Mouse (Mus musculus) right cerebral cortex, postnatal 4 days (tissue): ENCODE measurements around the gene Gm10721.
A peak's percentile ranks its signal among the peaks of the same experiment; 100 is the strongest.
"Not testable (repeated sequence)": the region's sequence is repeated elsewhere in the genome, so short reads cannot be mapped to it uniquely, and the experiment has no call there.

Experiments
- DNase-seq: peaks from one replicate; pipeline ENCODE4 v3.0.0-alpha.2; 2022

The Gm10721 gene

DNA sequence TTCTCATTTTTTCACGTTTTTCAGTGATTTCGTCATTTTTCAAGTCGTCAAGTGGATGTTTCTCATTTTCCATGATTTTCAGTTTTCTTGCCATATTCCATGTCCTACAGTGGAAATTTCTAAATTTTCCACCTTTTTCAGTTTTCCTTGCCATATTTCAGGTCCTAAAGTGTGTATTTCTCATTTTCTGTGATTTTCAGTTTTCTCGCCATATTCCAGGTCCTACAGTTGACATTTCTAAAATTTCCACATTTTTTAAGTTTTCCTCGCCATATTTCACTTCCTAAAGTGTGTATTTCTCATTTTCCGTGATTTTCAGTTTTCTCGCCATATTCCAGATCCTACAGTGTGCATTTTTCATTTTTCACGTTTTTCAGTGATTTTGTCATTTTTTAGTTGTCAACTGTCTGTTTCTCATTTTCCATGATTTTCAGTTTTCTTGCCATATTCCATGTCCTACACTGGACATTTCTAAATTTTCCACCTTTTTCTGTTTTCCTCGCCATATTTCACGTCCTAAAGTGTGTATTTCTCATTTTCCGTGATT is at the start of gene Gm10721:
Gene Gm10721 (plus strand): TSS at position 408 of the 547 bp plus-strand sequence.
- DNase-seq: not testable (repeated sequence)

DNA sequence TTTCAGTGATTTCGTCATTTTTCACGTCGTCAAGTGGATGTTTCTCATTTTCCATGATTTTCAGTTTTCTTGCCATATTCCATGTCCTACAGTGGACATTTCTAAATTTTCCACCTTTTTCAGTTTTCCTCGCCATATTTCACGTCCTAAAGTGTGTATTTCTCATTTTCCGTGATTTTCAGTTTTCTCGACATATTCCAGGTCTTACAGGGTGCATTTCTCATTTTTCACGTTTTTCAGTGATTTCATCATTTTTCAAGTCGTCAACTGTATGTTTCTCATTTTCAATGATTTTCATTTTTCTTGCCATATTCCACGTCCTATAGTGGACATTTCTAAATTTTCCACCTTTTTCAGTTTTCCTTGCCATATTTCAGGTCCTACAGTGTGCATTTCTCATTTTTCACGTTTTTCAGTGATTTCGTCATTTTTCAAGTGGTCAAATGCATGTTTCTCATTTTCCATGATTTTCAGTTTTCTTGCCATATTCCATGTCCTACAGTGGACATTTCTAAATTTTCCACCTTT is 12.4 kb upstream of the Gm10721 start, which contains the start of gene Gm10722:
Gene Gm10722 (plus strand): TSS at position 478 of the 528 bp plus-strand sequence.
- DNase-seq: not testable (repeated sequence)

DNA sequence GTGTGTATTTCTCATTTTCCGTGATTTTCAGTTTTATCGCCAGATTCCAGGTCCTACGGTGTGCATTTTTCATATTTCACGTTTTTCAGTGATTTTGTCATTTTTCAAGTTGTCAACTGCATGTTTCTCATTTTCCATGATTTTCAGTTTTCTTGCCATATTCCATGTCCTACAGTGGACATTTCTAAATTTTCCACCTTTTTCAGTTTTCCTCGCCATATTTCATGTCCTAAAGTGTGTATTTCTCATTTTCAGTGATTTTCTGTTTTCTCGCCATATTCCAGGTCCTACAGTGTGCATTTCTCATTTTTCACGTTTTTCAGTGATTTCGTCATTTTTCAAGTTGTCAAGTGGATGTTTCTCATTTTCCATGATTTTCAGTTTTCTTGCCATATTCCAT is 11.9 kb upstream of the Gm10721 start:
- not testable (repeated sequence) for DNase-seq

DNA sequence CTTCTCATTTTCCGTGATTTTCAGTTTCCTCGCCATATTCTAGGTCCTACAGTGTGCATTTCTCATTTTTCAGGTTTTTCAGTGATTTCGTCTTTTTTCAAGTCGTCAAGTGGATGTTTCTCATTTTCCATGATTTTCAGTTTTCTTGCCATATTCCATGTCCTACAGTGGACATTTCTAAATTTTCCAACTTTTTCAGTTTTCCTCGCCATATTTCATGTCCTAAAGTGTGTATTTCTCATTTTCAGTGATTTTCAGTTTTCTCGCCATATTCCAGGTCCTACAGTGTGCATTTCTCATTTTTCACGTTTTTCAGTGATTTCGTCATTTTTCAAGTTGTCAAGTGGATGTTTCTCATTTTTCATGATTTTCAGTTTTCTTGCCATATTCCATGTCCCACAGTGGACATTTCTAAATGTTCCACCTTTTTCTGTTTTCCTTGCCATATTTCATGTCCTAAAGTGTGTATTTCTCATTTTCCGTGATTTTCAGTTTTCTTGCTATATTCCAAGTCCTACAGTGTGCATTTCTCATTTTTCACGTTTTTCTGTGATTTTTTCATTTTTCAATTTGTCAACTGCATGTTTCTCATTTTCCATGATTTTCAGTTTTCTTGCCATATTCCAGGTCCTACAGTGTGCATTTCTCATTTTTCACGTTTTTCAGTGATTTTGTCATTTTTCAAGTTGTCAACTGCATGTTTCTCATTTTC is 10.8 kb upstream of the Gm10721 start:
- DNase-seq: peak; percentile 15

DNA sequence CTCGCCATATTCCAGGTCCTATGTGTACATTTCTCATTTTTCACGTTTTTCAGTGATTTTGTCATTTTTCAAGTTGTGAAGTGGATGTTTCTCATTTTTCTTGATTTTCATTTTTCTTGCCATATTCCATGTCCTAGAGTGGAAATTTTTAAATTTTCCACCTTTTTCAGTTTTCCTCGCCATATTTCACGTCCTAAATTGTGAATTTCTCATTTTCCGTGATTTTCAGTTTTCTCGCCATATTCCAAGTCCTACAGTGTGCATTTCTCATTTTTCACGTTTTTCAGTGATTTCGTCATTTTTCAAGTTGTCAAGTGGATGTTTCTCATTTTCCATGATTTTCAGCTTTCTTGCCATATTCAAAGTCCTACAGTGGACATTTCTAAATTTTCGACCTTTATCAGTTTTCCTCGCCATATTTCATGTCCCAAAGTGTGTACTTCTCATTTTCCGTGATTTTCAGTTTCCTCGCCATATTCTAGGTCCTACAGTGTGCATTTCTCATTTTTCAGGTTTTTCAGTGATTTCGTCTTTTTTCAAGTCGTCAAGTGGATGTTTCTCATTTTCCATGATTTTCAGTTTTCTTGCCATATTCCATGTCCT is 10.0 kb upstream of the Gm10721 start, which contains the start of gene Gm11168:
Gene Gm11168 (plus strand): TSS at position 553 of the 603 bp plus-strand sequence.
- not testable (repeated sequence) for DNase-seq

DNA sequence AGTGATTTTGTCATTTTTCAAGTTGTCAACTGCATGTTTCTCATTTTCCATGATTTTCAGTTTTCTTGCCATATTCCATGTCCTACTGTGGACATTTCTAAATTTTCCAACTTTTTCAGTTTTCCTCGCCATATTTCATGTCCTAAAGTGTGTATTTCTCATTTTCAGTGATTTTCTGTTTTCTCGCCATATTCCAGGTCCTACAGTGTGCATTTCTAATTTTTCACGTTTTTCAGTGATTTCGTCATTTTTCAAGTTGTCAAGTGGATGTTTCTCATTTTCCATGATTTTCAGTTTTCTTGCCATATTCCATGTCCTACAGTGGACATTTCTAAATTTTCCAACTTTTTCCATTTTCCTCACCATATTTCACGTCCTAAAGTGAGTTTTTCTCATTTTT is 6.8 kb upstream of the Gm10721 start:
- DNase-seq: not testable (repeated sequence)

DNA sequence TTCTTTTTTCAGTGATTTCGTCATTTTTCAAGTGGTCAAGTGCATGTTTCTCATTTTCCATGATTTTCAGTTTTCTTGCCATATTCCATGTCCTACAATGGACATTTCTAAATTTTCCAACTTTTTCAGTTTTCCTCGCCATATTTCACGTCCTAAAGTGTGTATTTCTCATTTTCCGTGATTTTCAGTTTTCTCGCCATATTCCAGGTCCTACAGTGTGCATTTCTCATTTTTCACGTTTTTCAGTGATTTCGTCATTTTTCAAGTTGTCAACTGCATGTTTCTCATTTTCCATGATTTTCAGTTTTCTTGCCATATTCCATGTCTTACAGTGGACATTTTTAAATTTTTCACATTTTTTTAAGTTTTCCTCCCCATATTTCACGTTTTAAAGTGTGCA is 6.3 kb upstream of the Gm10721 start:
- not testable (repeated sequence) for DNase-seq

DNA sequence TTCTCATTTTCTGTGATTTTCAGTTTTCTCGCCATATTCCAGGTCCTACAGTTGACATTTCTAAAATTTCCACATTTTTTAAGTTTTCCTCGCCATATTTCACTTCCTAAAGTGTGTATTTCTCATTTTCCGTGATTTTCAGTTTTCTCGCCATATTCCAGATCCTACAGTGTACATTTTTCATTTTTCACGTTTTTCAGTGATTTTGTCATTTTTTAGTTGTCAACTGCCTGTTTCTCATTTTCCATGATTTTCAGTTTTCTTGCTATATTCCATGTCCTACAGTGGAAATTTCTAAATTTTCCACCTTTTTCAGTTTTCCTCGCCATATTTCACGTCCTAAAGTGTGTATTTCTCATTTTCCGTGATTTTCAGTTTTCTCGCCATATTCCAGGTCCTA is 5.7 kb upstream of the Gm10721 start:
- DNase-seq: not testable (repeated sequence)

DNA sequence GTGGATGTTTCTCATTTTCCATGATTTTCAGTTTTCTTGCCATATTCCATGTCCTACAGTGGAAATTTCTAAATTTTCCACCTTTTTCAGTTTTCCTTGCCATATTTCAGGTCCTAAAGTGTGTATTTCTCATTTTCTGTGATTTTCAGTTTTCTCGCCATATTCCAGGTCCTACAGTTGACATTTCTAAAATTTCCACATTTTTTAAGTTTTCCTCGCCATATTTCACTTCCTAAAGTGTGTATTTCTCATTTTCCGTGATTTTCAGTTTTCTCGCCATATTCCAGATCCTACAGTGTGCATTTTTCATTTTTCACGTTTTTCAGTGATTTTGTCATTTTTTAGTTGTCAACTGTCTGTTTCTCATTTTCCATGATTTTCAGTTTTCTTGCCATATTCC is 3.6 kb upstream of the Gm10721 start:
- DNase-seq: not testable (repeated sequence)

DNA sequence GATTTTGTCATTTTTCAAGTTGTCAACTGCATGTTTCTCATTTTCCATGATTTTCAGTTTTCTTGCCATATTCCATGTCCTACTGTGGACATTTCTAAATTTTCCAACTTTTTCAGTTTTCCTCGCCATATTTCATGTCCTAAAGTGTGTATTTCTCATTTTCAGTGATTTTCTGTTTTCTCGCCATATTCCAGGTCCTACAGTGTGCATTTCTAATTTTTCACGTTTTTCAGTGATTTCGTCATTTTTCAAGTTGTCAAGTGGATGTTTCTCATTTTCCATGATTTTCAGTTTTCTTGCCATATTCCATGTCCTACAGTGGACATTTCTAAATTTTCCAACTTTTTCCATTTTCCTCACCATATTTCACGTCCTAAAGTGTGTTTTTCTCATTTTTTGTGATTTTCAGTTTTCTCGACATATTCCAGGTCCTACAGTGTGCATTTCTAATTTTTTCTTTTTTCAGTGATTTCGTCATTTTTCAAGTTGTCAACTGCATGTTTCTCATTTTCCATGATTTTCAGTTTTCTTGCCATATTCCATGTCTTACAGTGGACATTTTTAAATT is 802 bp upstream of the Gm10721 start:
- DNase-seq: not testable (repeated sequence)

DNA sequence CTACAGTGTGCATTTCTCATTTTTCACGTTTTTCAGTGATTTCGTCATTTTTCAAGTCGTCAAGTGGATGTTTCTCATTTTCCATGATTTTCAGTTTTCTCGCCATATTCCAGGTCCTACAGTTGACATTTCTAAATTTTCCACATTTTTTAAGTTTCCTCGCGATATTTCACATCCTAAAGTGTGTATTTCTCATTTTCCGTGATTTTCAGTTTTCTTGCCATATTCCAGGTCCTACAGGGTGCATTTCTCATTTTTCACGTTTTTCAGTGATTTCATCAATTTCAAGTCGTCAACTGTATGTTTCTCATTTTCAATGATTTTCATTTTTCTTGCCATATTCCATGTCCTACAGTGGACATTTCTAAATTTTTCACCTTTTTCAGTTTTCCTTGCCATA is 2.4 kb downstream of the Gm10721 start, which contains the start of gene Gm10720:
Gene Gm10720 (plus strand): TSS at position 301 of the 400 bp plus-strand sequence.
- not testable (repeated sequence) for DNase-seq

DNA sequence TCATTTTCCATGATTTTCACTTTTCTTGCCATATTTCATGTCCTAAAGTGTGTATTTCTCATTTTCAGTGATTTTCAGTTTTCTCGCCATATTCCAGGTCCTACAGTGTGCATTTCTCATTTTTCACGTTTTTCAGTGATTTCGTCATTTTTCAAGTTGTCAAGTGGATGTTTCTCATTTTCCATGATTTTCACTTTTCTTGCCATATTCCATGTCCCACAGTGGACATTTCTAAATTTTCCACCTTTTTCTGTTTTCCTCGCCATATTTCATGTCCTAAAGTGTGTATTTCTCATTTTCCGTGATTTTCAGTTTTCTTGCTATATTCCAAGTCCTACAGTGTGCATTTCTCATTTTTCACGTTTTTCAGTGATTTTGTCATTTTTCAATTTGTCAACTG is 3.0 kb downstream of the Gm10721 start:
- not testable (repeated sequence) for DNase-seq

DNA sequence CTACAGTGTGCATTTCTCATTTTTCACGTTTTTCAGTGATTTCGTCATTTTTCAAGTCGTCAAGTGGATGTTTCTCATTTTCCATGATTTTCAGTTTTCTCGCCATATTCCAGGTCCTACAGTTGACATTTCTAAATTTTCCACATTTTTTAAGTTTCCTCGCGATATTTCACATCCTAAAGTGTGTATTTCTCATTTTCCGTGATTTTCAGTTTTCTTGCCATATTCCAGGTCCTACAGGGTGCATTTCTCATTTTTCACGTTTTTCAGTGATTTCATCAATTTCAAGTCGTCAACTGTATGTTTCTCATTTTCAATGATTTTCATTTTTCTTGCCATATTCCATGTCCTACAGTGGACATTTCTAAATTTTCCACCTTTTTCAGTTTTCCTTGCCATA is 4.2 kb downstream of the Gm10721 start, which contains the start of gene Gm10719:
Gene Gm10719 (plus strand): TSS at position 301 of the 400 bp plus-strand sequence.
- not testable (repeated sequence) for DNase-seq

DNA sequence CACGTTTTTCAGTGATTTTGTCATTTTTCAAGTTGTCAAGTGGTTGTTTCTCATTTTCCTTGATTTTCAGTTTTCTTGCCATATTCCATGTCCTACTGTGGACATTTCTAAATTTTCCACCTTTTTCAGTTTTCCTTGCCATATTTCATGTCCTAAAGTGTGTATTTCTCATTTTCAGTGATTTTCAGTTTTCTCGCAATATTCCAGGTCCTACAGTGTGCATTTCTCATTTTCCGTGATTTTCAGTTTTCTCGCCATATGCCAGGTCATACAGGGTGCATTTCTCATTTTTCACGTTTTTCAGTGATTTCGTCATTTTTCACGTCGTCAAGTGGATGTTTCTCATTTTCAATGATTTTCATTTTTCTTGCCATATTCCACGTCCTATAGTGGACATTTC is 6.0 kb downstream of the Gm10721 start:
- DNase-seq: peak; percentile 32

DNA sequence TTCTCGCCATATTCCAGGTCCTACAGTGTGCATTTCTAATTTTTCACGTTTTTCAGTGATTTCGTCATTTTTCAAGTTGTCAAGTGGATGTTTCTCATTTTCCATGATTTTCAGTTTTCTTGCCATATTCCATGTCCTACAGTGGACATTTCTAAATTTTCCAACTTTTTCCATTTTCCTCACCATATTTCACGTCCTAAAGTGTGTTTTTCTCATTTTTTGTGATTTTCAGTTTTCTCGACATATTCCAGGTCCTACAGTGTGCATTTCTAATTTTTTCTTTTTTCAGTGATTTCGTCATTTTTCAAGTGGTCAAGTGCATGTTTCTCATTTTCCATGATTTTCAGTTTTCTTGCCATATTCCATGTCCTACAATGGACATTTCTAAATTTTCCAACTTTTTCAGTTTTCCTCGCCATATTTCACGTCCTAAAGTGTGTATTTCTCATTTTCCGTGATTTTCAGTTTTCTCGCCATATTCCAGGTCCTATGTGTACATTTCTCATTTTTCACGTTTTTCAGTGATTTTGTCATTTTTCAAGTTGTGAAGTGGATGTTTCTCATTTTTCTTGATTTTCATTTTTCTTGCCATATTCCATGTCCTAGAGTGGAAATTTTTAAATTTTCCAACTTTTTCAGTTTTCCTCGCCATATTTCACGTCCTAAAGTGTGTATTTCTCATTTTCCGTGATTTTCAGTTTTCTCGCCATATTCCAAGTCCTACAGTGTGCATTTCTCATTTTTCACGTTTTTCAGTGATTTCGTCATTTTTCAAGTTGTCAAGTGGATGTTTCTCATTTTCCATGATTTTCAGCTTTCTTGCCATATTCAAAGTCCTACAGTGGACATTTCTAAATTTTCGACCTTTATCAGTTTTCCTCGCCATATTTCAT is 7.1 kb downstream of the Gm10721 start:
- peak; percentile 2 for DNase-seq

DNA sequence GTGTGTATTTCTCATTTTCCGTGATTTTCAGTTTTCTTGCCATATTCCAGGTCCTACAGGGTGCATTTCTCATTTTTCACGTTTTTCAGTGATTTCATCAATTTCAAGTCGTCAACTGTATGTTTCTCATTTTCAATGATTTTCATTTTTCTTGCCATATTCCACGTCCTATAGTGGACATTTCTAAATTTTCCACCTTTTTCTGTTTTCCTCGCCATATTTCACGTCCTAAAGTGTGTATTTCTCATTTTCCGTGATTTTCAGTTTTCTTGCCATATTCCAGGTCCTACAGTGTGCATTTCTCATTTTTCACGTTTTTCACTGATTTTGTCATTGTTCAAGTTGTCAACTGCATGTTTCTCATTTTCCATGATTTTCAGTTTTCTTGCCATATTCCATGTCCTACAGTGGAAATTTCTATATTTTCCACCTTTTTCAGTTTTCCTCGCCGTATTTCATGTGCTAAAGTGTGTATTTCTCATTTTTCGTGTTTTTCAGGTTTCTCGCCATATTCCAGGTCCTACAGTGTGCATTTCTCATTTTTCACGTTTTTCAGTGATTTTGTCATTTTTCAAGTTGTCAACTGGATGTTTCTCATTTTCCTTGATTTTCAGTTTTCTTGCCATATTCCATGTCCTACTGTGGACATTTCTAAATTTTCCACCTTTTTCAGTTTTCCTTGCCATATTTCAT is 9.5 kb downstream of the Gm10721 start:
- not testable (repeated sequence) for DNase-seq

DNA sequence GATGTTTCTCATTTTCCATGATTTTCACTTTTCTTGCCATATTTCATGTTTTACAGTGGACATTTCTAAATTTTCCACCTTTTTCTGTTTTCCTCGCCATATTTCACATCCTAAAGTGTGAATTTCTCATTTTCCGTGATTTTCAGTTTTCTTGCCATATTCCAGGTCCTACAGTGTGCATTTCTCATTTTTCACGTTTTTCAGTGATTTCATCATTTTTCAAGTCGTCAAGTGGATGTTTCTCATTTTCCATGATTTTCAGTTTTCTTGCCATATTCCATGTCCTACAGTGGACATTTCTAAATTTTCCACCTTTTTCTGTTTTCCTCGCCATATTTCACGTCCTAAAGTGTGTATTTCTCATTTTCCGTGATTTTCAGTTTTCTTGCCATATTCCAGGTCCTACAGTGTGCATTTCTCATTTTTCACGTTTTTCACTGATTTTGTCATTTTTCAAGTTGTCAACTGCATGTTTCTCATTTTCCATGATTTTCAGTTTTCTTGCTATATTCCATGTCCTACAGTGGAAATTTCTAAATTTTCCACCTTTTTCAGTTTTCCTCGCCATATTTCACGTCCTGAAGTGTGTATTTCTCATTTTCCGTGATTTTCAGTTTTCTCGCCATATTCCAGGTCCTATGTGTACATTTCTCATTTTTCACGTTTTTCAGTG is 10.5 kb downstream of the Gm10721 start, which contains the start of gene Gm10718:
Gene Gm10718 (plus strand): TSS at position 236 of the 673 bp plus-strand sequence.
- DNase-seq: not testable (repeated sequence)

DNA sequence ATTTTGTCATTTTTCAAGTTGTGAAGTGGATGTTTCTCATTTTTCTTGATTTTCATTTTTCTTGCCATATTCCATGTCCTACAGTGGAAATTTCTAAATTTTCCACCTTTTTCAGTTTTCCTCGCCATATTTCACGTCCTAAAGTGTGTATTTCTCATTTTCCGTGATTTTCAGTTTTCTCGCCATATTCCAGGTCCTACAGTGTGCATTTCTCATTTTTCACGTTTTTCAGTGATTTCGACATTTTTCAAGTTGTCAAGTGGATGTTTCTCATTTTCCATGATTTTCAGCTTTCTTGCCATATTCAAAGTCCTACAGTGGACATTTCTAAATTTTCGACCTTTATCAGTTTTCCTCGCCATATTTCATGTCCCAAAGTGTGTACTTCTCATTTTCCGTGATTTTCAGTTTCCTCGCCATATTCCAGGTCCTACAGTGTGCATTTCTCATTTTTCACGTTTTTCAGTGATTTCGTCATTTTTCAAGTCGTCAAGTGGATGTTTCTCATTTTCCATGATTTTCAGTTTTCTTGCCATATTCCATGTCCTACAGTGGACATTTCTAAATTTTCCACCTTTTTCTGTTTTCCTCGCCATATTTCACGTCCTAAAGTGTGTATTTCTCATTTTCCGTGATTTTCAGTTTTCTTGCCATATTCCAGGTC is 11.2 kb downstream of the Gm10721 start:
- not testable (repeated sequence) for DNase-seq

DNA sequence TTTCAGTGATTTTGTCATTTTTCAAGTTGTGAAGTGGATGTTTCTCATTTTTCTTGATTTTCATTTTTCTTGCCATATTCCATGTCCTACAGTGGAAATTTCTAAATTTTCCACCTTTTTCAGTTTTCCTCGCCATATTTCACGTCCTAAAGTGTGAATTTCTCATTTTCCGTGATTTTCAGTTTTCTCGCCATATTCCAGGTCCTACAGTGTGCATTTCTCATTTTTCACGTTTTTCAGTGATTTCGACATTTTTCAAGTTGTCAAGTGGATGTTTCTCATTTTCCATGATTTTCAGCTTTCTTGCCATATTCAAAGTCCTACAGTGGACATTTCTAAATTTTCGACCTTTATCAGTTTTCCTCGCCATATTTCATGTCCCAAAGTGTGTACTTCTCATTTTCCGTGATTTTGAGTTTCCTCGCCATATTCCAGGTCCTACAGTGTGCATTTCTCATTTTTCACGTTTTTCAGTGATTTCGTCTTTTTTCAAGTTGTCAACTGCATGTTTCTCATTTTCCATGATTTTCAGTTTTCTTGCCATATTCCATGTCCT is 12.1 kb downstream of the Gm10721 start, which contains the start of gene Gm10717:
Gene Gm10717 (plus strand): TSS at position 506 of the 556 bp plus-strand sequence.
- DNase-seq: not testable (repeated sequence)

DNA sequence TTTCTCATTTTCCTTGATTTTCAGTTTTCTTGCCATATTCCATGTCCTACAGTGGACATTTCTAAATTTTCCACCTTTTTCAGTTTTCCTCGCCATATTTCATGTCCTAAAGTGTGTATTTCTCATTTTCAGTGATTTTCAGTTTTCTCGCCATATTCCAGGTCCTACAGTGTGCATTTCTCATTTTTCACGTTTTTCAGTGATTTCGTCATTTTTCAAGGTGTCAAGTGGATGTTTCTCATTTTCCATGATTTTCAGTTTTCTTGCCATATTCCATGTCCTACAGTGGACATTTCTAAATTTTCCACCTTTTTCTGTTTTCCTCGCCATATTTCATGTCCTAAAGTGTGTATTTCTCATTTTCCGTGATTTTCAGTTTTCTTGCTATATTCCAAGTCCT is 12.7 kb downstream of the Gm10721 start:
- peak; percentile 2 for DNase-seq
